Mouse (Mus musculus) ES-Bruce4 (cell line): ENCODE data around the gene Spast. TPM values are rescaled to one million over a fixed set of nuclear protein-coding genes. Genes with fewer than 3 reads are reported as not detected.

Experiments used
- H3K27ac ChIP-seq: 2 replicates; pipeline ENCODE4 v1.5.1; 2012; ENCODE audit warnings: low read length, inconsistent platforms; ENCODE audit not compliant: insufficient read depth
- H3K27me3 ChIP-seq: 2 replicates; pipeline ENCODE4 v1.6.1; 2012; ENCODE audit warnings: mild to moderate bottlenecking, low read length, inconsistent platforms; ENCODE audit not compliant: control insufficient read depth, poor library complexity, insufficient read depth, severe bottlenecking
- H3K36me3 ChIP-seq: 2 replicates; pipeline ENCODE4 v1.6.1; 2012; ENCODE audit warnings: inconsistent platforms, mild to moderate bottlenecking, low read length, moderate library complexity; ENCODE audit not compliant: control insufficient read depth, poor library complexity, insufficient read depth, severe bottlenecking
- H3K4me1 ChIP-seq: one replicate; pipeline ENCODE4 v1.8.1; 2011; ENCODE audit warnings: low read length; ENCODE audit not compliant: control insufficient read depth, insufficient read depth
- H3K4me3 ChIP-seq: 2 replicates; pipeline ENCODE4 v1.5.1; 2011; ENCODE audit warnings: low read depth, mild to moderate bottlenecking, low read length
- H3K9ac ChIP-seq: 2 replicates; pipeline ENCODE4 v1.6.1; 2012; ENCODE audit warnings: low read depth, mild to moderate bottlenecking, inconsistent platforms; ENCODE audit not compliant: poor library complexity, severe bottlenecking
- H3K9me3 ChIP-seq: replicated peaks from 2 replicates; pipeline ENCODE4 v1.6.1; 2012; ENCODE audit warnings: mild to moderate bottlenecking, low read length, inconsistent platforms; ENCODE audit not compliant: control insufficient read depth, poor library complexity, insufficient read depth, severe bottlenecking
- CTCF ChIP-seq: IDR thresholded peaks from one replicate; pipeline ENCODE4 v1.8.1; 2011; ENCODE audit warnings: low read depth, low read length
- EP300 ChIP-seq: IDR thresholded peaks from 2 replicates; pipeline ENCODE4 v1.6.1; 2011; ENCODE audit warnings: low read depth, low read length; ENCODE audit not compliant: insufficient read depth
- POLR2A ChIP-seq: IDR thresholded peaks from one replicate; pipeline ENCODE4 v1.8.1; 2011; ENCODE audit warnings: low read length; ENCODE audit not compliant: insufficient read depth
- polyA plus RNA-seq: library from polyadenylated mRNA; stranded (reverse); fragments of >200 nt; gene quantifications from 2 replicates; pipeline ENCODE4 v1.2.4, GENCODE M21; 2011; ENCODE audit warnings: low read depth; ENCODE audit not compliant: missing spikeins, insufficient read depth, insufficient read length

Spast gene
- polyA plus RNA-seq, 1 experiment, result 30.6 TPM

DNA sequence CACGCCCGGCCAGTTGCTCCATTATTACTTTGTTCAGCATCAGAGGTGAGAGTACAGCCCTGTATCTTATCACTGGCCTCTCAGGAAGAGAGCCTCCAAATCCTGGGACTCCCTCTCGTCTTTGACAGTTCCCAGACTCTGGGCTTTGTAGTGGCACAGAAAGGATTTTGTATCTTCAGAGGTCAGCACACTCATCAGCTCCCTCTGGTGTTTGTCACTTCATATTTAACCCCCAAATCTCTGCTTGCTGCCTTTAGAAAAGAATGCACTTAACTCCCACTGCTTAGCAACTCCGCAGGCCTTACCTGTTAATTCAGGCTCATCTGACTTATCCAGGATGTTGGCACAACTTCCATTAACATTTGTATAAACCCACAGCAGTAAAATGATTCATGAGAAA is 70.9 kb downstream of the Spast start:
- TF ChIP-seq POLR2A (no peak), CTCF (no peak), EP300 (no peak)
- no peak overlapping the region for H3K4me3 ChIP-seq
- peaks cover 8% of the 10 kb centered on the region for H3K36me3 ChIP-seq

DNA sequence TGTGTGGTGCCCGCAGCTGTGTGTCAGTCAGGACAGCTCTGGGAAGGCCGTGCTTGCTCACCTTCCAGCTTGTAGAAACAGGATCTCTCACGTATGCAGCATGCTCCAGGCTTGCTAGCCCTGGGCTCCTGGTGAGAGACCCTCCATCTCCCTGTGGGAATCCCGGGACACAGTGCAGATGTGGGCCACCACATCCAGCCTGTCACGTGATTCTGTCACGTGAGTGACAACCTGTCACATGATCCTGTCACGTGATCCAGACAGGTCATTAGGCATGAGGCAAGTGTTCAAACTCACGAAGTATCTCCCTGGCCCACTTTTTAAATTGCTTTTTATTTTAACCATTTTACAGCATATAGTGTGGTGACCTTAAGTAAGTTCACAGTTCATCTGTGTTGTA is 74.5 kb downstream of the Spast start:
- Histone ChIP-seq H3K27ac (no peak overlapping the region), H3K36me3 (peaks cover 7% of the 10 kb centered on the region), H3K27me3 (no peaks in the 10 kb centered on the region), H3K9ac (no peak overlapping the region), H3K9me3 (no peaks in the 10 kb centered on the region), H3K4me1 (peaks cover 2% of the 10 kb centered on the region), H3K4me3 (no peak overlapping the region)
- TF ChIP-seq CTCF (no peak), EP300 (no peak), POLR2A (no peak)

More for the DNA sequence above, 70.9 kb downstream of the Spast start:
- Histone ChIP-seq H3K9me3 (no peaks in the 10 kb centered on the region), H3K27ac (no peak overlapping the region; the same call in 1 of the 2 replicates), H3K9ac (no peak overlapping the region), H3K4me1 (no peaks in the 10 kb centered on the region), H3K27me3 (no peaks in the 10 kb centered on the region)

DNA sequence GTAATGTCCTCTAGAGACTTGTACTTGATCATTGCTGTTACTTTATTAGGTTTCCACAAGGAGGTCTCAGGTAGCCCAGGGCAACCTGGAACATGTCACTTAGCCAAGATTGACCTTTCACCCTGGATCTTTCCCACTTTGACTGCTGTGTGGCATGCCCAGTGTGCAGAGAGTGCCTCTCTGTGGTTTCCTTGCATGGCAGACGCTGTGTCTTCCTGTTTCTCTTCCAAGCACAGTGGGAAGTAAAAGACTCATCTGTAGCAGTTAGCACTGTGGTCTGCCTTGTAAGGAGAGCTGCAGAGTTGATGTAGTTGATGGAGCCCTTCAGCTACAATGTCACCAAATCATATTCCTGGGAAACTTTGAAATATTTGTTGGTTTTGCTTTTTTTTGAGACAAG is 75.9 kb downstream of the Spast start:
- Histone ChIP-seq H3K4me3 (no peak overlapping the region), H3K36me3 (peaks cover 6% of the 10 kb centered on the region), H3K9ac (no peak overlapping the region), H3K9me3 (no peaks in the 10 kb centered on the region), H3K4me1 (peaks cover 2% of the 10 kb centered on the region), H3K27ac (no peak overlapping the region), H3K27me3 (no peaks in the 10 kb centered on the region)
- TF ChIP-seq POLR2A (no peak), CTCF (no peak), EP300 (no peak)

DNA sequence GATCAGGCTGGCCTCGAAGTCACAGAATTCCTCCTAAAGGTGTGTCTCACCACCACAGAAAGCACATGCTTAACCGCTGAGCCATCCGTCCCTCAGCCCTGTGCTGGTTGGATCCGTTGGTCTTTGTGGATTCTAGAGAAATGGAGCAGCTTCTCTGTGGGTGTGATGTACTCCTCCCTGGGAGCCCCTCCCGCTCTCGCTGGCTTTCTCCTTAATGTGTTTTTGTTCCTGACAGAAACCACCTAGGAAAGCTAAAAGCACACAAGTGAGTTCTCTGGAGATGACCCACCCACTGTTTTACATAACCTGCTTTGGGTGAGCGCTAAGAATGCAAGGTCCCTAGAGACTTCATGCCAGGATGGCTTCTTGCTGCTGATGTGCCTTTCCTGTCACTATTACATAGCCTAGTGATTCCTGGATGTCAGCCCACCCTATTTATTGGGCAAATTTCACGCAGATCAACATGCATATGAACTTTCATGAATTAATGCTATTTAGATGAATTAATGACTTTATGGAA is 78.1 kb downstream of the Spast start:
- H3K27ac ChIP-seq, result peak overlapping the region; percentile 9; the same call in 1 of the 2 replicates
- H3K9me3 ChIP-seq, result no peaks in the 10 kb centered on the region
- H3K4me3 ChIP-seq, result no peak overlapping the region
- H3K36me3 ChIP-seq, result peaks cover 3% of the 10 kb centered on the region; the same call in 1 of the 2 replicates
- H3K27me3 ChIP-seq, result no peaks in the 10 kb centered on the region
- H3K4me1 ChIP-seq, result peaks cover 7% of the 10 kb centered on the region
- TF ChIP-seq POLR2A (no peak), CTCF (no peak), EP300 (no peak)
- no peak overlapping the region for H3K9ac ChIP-seq

DNA sequence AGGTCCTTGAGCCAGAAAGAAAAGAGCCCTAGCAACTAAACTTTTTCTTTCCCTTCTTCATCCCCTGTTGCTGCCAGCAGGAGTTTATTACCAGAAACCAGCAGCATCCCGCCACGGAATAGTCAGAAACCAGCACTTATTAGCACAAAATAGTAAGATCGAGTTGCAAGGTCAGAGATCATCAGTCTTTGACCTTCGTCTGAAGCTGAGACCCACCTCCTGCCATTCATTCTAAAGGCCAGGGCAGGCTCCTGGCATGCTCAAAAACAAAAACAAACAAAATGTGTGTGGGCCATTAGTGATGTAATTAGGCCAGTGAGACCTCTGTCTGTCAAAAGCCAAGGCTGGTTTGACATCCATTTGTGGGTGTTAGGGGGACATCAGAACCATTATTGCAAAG is 79.4 kb downstream of the Spast start:
- H3K36me3 ChIP-seq, result peaks cover 5% of the 10 kb centered on the region
- H3K9me3 ChIP-seq, result no peaks in the 10 kb centered on the region
- no peak overlapping the region for H3K27ac ChIP-seq
- no peaks in the 10 kb centered on the region for H3K27me3 ChIP-seq
- peaks cover 7% of the 10 kb centered on the region for H3K4me1 ChIP-seq
- no peak overlapping the region for H3K4me3 ChIP-seq
- TF ChIP-seq POLR2A (no peak), EP300 (no peak), CTCF (no peak)
- H3K9ac ChIP-seq, result no peak overlapping the region

DNA sequence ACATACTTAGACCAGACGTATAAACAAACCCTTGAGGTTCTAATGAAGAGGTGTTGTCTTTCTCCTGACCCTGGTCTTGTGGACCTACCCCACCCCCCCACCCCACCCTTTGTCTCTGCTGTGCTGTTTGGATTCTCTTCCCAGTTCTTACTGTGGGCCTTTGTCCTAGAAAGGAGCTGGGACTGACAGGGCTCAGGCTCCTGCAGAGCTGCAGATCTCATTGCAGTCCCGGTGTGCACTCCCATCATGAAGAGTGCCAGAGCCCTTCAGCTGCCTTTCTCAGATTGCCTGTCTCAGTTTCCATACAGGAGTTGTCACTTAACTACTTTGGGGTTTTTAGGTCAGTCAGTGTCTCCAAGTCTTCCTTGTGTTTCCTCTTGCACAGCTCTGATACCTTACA is 81.9 kb downstream of the Spast start:
- H3K36me3 ChIP-seq, result peaks cover 9% of the 10 kb centered on the region
- no peak overlapping the region for H3K27ac ChIP-seq
- TF ChIP-seq EP300, result no peak
- TF ChIP-seq CTCF, result no peak
- TF ChIP-seq POLR2A, result no peak
- no peak overlapping the region for H3K9ac ChIP-seq
- peaks cover 7% of the 10 kb centered on the region for H3K4me1 ChIP-seq
- H3K4me3 ChIP-seq, result no peak overlapping the region
- no peaks in the 10 kb centered on the region for H3K27me3 ChIP-seq
- H3K9me3 ChIP-seq, result no peaks in the 10 kb centered on the region
